Mouse (Mus musculus): Measurements from ENCODE around the gene Meis1. TPM values are rescaled to one million over a fixed set of nuclear protein-coding genes. Genes with fewer than 3 reads are reported as not detected.

The Meis1 gene
- polyA plus RNA-seq, 1 experiment from 2014 or later: 24.6 TPM

- peaks cover 48% of the 10 kb centered on the region for H3K27me3 ChIP-seq (replicated peaks)
- peak; percentile 70 for ATAC-seq
- no peaks in the 10 kb centered on the region for H3K9me3 ChIP-seq (replicated peaks)
- H3K27ac ChIP-seq: peak overlapping the region; percentile 78
- H3K4me2 ChIP-seq: peak overlapping the region; percentile 79
- peaks cover 36% of the 10 kb centered on the region for H3K4me1 ChIP-seq
- peak overlapping the region; percentile 62 for H3K9ac ChIP-seq
- WGBS (ENCODE audit: insufficient replicate concordance): 0% methylated on average over 24 of the region's 27 CpGs
- peaks cover 3% of the 10 kb centered on the region; the same call in 1 of the 2 replicates for H3K36me3 ChIP-seq
- peak overlapping the region; percentile 60 for H3K4me3 ChIP-seq
Measured at GRCm38 (mm10) chr11:18877626-18878011, 141.2 kb downstream of the Meis1 start.

- Histone ChIP-seq H3K4me2 (peak overlapping the region; percentile 79), H3K9me3 (replicated peaks) (no peaks in the 10 kb centered on the region), H3K4me3 (peak overlapping the region; percentile 60), H3K27ac (peak overlapping the region; percentile 30; the same call in 1 of the 2 replicates), H3K36me3 (peaks cover 3% of the 10 kb centered on the region; the same call in 1 of the 2 replicates), H3K4me1 (peaks cover 36% of the 10 kb centered on the region), H3K27me3 (replicated peaks) (peaks cover 52% of the 10 kb centered on the region), H3K9ac (peak overlapping the region; percentile 55; the same call in 1 of the 2 replicates)
- WGBS (ENCODE audit: insufficient replicate concordance): 1% methylated on average over 39 of the region's 40 CpGs
- peak; percentile 43 for ATAC-seq
Measured at GRCm38 (mm10) chr11:18876886-18877625, 141.7 kb downstream of the Meis1 start.

- 13% methylated on average over 27 of the region's 27 CpGs for WGBS (ENCODE audit: insufficient replicate concordance)
- peak overlapping the region; percentile 79 for H3K4me2 ChIP-seq
- no peak overlapping the region for H3K27ac ChIP-seq
- no peaks in the 10 kb centered on the region for H3K36me3 ChIP-seq
- ATAC-seq: no peak
- peaks cover 40% of the 10 kb centered on the region for H3K4me1 ChIP-seq
- H3K9ac ChIP-seq: peak overlapping the region; percentile 55; the same call in 1 of the 2 replicates
- H3K27me3 ChIP-seq (replicated peaks): peaks cover 61% of the 10 kb centered on the region
- peak overlapping the region; percentile 60 for H3K4me3 ChIP-seq
- H3K9me3 ChIP-seq (replicated peaks): no peaks in the 10 kb centered on the region
Measured at GRCm38 (mm10) chr11:18875911-18876885, 142.6 kb downstream of the Meis1 start.

- Histone ChIP-seq H3K4me2 (peak overlapping the region; percentile 79), H3K27ac (no peak overlapping the region), H3K27me3 (replicated peaks) (peaks cover 70% of the 10 kb centered on the region), H3K4me3 (peak overlapping the region; percentile 22), H3K36me3 (no peaks in the 10 kb centered on the region), H3K4me1 (peaks cover 40% of the 10 kb centered on the region), H3K9ac (peak overlapping the region; percentile 6), H3K9me3 (replicated peaks) (no peaks in the 10 kb centered on the region)
- ATAC-seq: no peak
- 3% methylated on average over 27 of the region's 27 CpGs for WGBS (ENCODE audit: insufficient replicate concordance)
Measured at GRCm38 (mm10) chr11:18875001-18875902, 143.5 kb downstream of the Meis1 start.

GRCm38 (mm10) chr11:18874278-18875000 is 144.3 kb downstream of the Meis1 start:
- Histone ChIP-seq H3K27ac (no peak overlapping the region), H3K9ac (no peak overlapping the region), H3K4me1 (peaks cover 39% of the 10 kb centered on the region), H3K4me2 (peak overlapping the region; percentile 79), H3K36me3 (no peaks in the 10 kb centered on the region), H3K9me3 (replicated peaks) (no peaks in the 10 kb centered on the region), H3K4me3 (peak overlapping the region; percentile 22), H3K27me3 (replicated peaks) (peaks cover 78% of the 10 kb centered on the region)
- ATAC-seq: no peak
- 2% methylated on average over 18 of the region's 18 CpGs for WGBS (ENCODE audit: insufficient replicate concordance)

GRCm38 (mm10) chr11:18873451-18874277 is 145.1 kb downstream of the Meis1 start:
- Histone ChIP-seq H3K4me2 (peak overlapping the region; percentile 79), H3K9me3 (replicated peaks) (no peaks in the 10 kb centered on the region), H3K9ac (no peak overlapping the region), H3K36me3 (no peaks in the 10 kb centered on the region), H3K4me3 (no peak overlapping the region), H3K4me1 (peaks cover 33% of the 10 kb centered on the region), H3K27ac (no peak overlapping the region), H3K27me3 (replicated peaks) (peaks cover 82% of the 10 kb centered on the region)
- no peak for ATAC-seq
- 8% methylated on average over 9 of the region's 9 CpGs for WGBS (ENCODE audit: insufficient replicate concordance)

- 19% methylated on average over 3 of the region's 3 CpGs for WGBS (ENCODE audit: insufficient replicate concordance)
Measured at GRCm38 (mm10) chr11:18872793-18873192, 146.0 kb downstream of the Meis1 start.

GRCm38 (mm10) chr11:18872118-18872751 is 146.6 kb downstream of the Meis1 start:
- 3% methylated on average over 11 of the region's 12 CpGs for WGBS (ENCODE audit: insufficient replicate concordance)
- H3K4me3 ChIP-seq: peak overlapping the region; percentile 41

More at GRCm38 (mm10) chr11:18872793-18873192, 146.0 kb downstream of the Meis1 start:
- Histone ChIP-seq H3K36me3 (no peaks in the 10 kb centered on the region), H3K4me1 (peaks cover 31% of the 10 kb centered on the region), H3K4me3 (no peak overlapping the region), H3K9me3 (replicated peaks) (no peaks in the 10 kb centered on the region), H3K4me2 (no peak overlapping the region), H3K9ac (no peak overlapping the region), H3K27me3 (replicated peaks) (peaks cover 79% of the 10 kb centered on the region), H3K27ac (no peak overlapping the region)
- no peak for ATAC-seq

GRCm38 (mm10) chr11:18871170-18872081 is 147.4 kb downstream of the Meis1 start:
- ATAC-seq: no peak

More at GRCm38 (mm10) chr11:18872118-18872751, 146.6 kb downstream of the Meis1 start:
- Histone ChIP-seq H3K27me3 (replicated peaks) (peaks cover 73% of the 10 kb centered on the region), H3K36me3 (no peaks in the 10 kb centered on the region), H3K4me1 (peaks cover 31% of the 10 kb centered on the region), H3K4me2 (peak overlapping the region; percentile 61), H3K9me3 (replicated peaks) (no peaks in the 10 kb centered on the region), H3K9ac (no peak overlapping the region), H3K27ac (no peak overlapping the region)
- no peak for ATAC-seq

More at GRCm38 (mm10) chr11:18871170-18872081, 147.4 kb downstream of the Meis1 start:
- peak overlapping the region; percentile 41 for H3K4me3 ChIP-seq
- H3K36me3 ChIP-seq: no peaks in the 10 kb centered on the region
- H3K9me3 ChIP-seq (replicated peaks): no peaks in the 10 kb centered on the region
- peak overlapping the region; percentile 61 for H3K4me2 ChIP-seq
- H3K27ac ChIP-seq: no peak overlapping the region
- peak overlapping the region; percentile 28 for H3K9ac ChIP-seq
- WGBS (ENCODE audit: insufficient replicate concordance): 2% methylated on average over 58 of the region's 58 CpGs
- H3K27me3 ChIP-seq (replicated peaks): peaks cover 65% of the 10 kb centered on the region
- H3K4me1 ChIP-seq: peaks cover 23% of the 10 kb centered on the region

Measured in liver, embryonic 12.5 days (tissue).